Mouse (Mus musculus): ENCODE measurements at regions not wholly inside any gene's neighbourhood (a gene's known extent, or its start where the extent isn't known, plus 50 kb on each side); places are given as distances from the start of the nearest gene placed in this dataset.

GRCm38 (mm10) chr4:72997686-72998085, 145.3 kb upstream of the Aldoart1 start:
- TF ChIP-seq CTCF (IDR thresholded peaks at IDR 0.05; ENCODE audit: low read depth) (no peak), EP300 (IDR thresholded peaks at IDR 0.05; ENCODE audit: low read depth) (no peak)

All from liver, postnatal 0 days (tissue).